Mouse (Mus musculus) left cerebral cortex, postnatal 36 days (tissue): ENCODE measurements around the gene Prps1. TPM values are rescaled to one million over a fixed set of nuclear protein-coding genes. Genes with fewer than 3 reads are reported as not detected.

Experiments used
- DNase-seq, 2 experiments: peaks; one replicate each; pipeline ENCODE4 v3.0.0; 2021 to 2022; ENCODE audit warnings: low spot score in 2 of 2, mixed read lengths in 1 of 2
- intact Hi-C: fragments of 180-260 bp; cut with DNase I; formaldehyde crosslinking; loops from one replicate; pipeline ENCODE4 v1.15.1; 2025
- total RNA-seq, 2 experiments: library from RNA; stranded (reverse); gene quantifications; 2 replicates each; pipeline ENCODE4 v1.2.3; 2021

The Prps1 gene
- total RNA-seq, 2 experiments from 2014 or later: 63.9 to 76.4 TPM

- no peak for DNase-seq
- intact Hi-C loops: no loop called here
These were observed 67.8 kb downstream of the Prps1 start for GRCm38 (mm10) chrX:140524231-140524630.

Other genes with a start within 250 kb of the Prps1 start
- gene Frmpd3, start 114.3 kb upstream of the Prps1 start, total RNA-seq: 10 to 100 TPM; 28.2 to 28.3 TPM
- 100 to 1,000 TPM; 126 to 137 TPM for gene Tsc22d3, start 144.0 kb downstream of the Prps1 start, total RNA-seq
- gene Mid2, start 208.0 kb downstream of the Prps1 start, total RNA-seq: 10 to 100 TPM; 21.3 to 23.9 TPM